Mouse (Mus musculus) heart, postnatal 4 days (tissue): ENCODE measurements around the gene Ghrhr. TPM values are rescaled to one million over a fixed set of nuclear protein-coding genes. Genes with fewer than 3 reads are reported as not detected.
A peak's percentile ranks its signal among the peaks of the same experiment; 100 is the strongest.

ENCODE experiments used
- DNase-seq: peaks from one replicate; pipeline ENCODE4 v3.0.0; 2021
- total RNA-seq, 2 experiments: library from RNA; stranded (reverse); gene quantifications; 2 replicates each; pipeline ENCODE4 v1.2.3; 2021

Gene Ghrhr
- total RNA-seq, 2 experiments from 2014 or later, result not detected

DNA sequence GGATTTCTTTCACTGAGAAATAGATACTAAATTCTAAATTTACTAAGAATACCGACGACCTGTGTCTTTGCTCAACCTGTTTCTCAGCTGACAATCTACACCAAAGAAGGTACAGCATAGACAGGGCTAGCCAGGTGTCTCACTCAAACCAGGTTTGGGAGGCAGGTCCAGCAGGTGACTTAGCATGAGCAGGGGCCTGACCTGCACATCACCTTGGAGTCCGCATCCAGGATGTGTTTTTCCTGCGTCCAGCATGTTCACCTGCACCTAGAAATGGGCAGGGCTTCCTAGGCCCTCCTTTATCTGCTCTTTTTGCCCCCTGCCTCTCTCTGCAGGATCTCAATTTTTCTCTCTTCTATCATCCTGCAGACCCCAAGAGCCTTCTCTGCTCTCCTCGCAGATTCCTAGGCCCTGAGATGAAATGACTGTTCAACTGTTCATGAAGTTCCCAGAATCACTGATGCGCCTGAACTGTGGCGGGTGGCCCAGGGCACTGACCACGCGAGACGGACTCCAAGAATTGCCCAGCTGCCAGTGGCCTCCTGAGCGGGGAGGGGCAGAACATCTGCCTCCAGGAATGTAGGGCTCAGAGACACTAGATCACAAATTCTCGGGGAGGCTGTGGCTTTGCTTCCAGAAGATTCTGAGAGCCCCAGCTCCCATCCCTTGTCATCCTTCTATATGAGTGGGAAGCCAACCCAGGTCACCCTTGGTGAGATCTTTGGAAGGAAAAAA lies 22.2 kb upstream of the Ghrhr start:
- DNase-seq, result no peak

- DNase-seq, result no peak
Measured at GRCm38 (mm10) chr6:55354456-55355117, 21.5 kb upstream of the Ghrhr start.

DNA sequence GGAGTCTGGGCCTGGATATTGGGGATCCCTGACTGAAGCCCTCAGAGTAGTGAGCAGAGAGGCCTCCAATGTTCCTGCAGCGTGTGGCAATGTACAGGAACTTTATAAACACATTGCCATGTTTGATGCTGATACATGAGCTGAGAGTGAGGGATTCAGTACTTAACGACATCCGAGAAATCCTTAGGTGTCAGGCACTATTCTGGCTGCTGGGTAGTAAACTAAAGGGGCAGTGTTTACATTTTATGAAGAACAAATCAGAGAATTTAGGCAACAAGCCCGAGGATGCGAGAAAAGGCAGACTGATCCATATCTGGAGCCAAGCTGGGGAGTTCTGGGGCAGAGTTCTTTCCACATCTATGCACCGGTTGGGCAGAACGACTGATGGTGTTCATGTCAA lies 20.5 kb upstream of the Ghrhr start:
- DNase-seq, result no peak

GRCm38 (mm10) chr6:55356017-55356703 lies 19.9 kb upstream of the Ghrhr start:
- DNase-seq, result peak; percentile 37

GRCm38 (mm10) chr6:55356976-55357635 lies 19.0 kb upstream of the Ghrhr start:
- DNase-seq, result peak; percentile 3

DNA sequence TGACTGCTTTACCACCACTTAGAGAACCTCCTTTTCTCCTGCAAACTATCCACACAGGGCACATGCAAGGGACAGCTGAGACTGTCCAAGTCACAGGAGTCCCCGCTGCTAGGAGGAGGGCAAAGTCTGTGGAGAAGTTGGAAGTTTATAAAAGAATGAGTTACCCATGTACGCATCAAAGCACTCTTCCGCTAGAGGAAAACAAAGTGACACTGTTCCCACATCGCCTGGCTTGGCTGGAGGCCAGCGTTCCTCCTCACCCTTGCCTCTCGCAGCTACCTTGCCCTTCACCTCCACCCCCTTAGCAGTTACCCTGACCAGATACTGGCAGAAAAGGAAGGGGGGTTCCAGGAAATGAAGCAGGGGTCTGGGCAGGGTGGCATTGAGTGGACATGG lies 18.5 kb upstream of the Ghrhr start:
- peak; percentile 26 for DNase-seq

- peak; percentile 16 for DNase-seq
Measured at GRCm38 (mm10) chr6:55358731-55359143, 17.4 kb upstream of the Ghrhr start.

DNA sequence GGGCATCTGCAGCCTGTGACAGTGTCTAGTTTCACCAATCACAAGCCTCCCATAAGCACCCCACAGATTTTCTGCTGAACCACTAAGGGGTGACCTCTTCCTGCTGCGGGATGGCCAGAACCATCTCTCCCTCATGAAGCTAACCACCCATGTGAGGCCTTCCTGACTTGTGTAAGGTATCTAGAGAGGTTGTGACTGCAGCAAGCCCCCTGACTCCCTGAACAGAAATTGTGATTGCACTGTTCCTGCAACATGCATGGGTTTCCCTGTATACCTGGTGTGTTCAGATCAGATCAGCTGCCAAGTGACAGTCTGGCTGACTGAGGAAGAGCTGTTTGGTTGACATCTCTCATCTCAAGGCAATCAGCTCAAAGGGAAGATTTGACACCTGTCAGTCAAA lies 13.4 kb upstream of the Ghrhr start:
- DNase-seq, result no peak

DNA sequence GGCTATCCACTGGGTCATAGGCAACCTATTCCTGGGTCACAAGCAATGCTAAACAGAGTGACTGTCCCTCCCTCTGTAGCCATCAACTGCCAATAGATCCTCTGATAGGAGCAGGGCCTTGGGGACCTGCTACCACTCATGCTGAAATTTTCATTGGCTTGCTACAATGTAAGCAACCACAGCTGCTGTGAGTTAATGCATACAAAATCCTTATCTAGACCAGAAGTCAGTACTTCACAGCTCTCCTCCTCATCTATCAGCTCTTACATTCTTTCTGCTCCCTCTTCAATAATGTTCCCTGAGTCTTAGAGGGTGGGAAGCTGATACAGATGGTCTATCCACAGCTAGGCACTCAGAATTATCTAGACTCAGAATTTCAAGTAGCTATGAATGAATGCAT lies 9.0 kb upstream of the Ghrhr start:
- no peak for DNase-seq

- no peak for DNase-seq
Measured at GRCm38 (mm10) chr6:55370831-55371230, 5.3 kb upstream of the Ghrhr start.

GRCm38 (mm10) chr6:55376511-55376910 lies 416 bp downstream of the Ghrhr start:
- peak; percentile 4 for DNase-seq

GRCm38 (mm10) chr6:55377461-55377860 lies 1.4 kb downstream of the Ghrhr start:
- no peak for DNase-seq

DNA sequence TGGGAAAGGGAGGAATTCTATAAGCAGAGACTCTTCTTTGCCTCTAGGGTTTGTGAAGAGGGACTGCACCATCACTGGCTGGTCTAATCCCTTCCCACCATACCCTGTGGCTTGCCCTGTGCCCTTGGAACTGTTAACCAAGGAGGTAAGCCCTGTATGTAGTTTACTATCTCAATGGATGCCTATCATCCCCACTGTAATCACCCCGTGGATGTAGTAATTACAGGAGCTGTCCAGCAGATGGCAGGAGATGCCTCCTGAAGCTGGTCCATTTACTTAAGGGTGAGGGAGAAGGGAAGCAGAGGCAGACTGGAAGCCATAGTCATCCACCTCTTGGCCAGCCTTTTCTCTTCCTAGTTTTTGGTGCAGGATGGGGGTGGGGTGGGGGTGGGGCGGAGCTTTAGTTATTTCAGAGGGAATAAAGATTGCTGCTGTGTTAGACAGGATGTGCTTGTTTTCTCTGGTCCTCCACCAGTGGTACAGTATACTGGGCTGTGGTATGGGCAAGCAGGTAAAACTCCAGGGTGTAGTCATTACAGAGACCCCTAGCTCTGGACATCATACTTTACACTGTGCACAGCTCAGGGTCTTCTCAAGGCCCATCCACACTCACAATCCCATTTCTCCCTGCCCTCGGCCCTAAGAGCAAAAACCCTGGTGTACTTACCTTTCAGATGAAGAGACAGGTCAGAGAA lies 3.7 kb downstream of the Ghrhr start:
- peak; percentile 63 for DNase-seq

DNA sequence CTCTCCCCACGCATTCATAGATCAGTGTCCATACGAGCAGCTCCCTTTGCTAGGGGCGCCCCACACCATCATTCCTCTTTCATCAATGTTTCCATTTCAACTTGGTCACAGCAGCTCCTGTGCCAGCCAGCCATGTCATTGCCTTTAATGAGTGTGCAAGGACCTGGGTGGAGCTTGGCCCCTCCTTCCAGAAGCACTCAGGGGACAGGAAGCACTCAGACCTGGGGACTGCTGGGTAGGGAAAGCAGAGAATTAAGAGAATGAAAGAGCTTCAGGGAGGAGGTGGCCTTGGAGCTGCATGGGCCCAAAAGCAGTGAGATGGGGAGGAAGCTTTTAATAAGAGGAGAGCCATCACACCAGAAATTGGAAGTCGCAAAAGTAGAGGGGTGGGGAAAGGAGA lies 5.9 kb downstream of the Ghrhr start:
- no peak for DNase-seq

DNA sequence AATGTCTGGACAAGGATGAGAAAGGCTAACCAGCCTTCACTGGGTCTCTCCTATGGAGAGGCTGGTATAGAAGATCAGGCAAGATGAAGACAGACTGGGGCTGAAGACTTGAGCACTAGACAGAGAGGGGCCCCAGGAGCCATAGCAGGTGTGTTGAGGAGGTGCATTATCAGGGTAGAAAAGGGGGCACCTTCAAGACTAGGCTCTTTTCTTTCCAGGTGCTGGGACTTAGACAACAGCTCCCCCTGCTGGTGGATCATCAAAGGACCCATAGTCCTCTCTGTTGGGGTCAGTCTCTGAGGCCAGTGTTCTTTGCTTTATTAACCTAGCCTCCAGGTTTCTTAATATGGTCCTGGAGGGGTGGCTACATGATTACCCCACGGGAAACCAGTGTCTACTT lies 7.8 kb downstream of the Ghrhr start:
- DNase-seq, result peak; percentile 79

DNA sequence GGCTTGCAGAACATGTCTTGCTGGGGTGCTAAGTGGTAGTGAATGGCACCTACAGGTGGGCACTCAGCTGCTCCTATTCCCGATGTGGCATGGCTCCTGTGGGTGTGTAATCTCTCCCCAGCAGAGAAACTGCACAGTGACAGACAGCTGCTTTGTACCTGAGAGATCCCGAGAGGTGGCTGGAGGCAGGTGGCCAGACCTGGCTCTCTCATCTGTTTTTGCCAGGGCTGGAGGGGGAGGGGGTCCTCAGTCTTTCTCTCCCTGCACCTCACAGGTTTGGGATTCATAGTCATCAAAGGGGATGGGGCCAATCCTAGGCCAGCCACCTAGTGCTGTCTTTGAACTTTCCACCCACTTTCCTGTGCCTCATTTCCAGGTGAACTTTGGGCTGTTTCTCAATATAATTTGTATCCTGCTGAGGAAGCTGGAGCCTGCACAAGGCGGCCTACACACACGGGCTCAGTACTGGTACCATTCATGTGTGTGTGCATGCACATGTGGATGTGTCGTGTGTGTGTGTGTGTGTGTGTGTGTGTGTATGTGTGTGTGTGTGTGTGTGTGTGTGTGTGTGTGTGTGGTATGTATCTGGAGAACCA lies 8.4 kb downstream of the Ghrhr start:
- no peak for DNase-seq

DNA sequence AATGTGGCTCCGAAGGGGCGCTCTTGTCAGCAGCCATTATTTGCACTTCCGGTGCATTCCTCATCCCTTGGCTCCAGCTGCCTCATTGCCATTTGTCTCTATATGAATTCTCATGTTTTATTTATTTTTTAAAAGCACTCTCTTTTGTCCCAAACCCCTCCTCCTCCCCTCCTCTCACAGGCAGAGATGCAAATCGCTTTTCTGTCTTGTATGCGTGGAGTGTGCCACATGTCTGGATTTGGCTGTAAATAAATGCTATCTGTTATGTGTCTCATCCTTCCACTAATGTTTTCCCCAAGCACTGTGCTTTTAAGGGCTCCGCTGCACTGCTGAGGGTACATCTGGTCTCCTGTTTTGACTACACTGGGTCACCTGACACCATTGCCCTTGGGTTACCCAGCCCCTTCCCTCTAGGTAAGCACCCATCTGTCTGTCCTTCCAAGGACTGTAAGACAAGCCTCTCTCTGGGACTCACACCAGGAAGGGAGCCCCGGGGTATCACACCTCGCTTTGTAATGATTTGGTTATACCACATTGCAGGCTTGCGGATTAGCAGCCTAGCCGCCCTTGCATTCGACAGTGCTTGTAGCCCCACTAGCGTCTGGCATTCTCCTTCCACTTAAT lies 12.6 kb downstream of the Ghrhr start:
- no peak for DNase-seq

GRCm38 (mm10) chr6:55389321-55389720 lies 13.2 kb downstream of the Ghrhr start:
- DNase-seq, result no peak

- DNase-seq, result no peak
Measured at GRCm38 (mm10) chr6:55391814-55392213, 15.7 kb downstream of the Ghrhr start.

GRCm38 (mm10) chr6:55392453-55392852 lies 16.4 kb downstream of the Ghrhr start:
- DNase-seq, result peak; percentile 90

- DNase-seq, result no peak
Measured at GRCm38 (mm10) chr6:55394854-55395253, 18.8 kb downstream of the Ghrhr start.

GRCm38 (mm10) chr6:55396176-55396575 lies 20.1 kb downstream of the Ghrhr start:
- peak; percentile 60 for DNase-seq
